Mouse (Mus musculus) right cerebral cortex, adult 2 months (tissue): ENCODE results near the gene Adam17.

Experiments used
- DNase-seq, 2 experiments: peaks; one replicate each; pipeline ENCODE4 v3.0.0; 2021 to 2022; ENCODE audit warnings: low spot score in 2 of 2

Gene Adam17

DNA sequence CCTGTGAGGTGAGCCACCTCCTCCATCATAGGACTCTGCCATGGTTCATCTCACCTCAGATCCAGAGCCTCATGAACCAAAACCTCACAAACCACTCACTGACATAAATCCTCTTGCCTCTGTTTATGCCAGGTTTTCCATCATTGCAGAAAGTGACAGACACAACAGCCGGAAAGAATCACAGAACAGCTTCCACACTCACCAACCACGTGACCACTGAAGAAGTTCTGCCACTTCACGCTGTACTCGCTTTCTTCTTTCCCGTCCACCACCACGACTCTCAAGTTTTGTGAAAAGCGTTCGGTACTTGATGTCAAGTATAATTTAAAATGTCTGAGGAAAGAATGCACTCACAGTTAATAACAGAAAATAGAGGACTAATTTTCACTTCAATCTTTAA, 19.8 kb downstream of the Adam17 start:
- no peak for DNase-seq

DNA sequence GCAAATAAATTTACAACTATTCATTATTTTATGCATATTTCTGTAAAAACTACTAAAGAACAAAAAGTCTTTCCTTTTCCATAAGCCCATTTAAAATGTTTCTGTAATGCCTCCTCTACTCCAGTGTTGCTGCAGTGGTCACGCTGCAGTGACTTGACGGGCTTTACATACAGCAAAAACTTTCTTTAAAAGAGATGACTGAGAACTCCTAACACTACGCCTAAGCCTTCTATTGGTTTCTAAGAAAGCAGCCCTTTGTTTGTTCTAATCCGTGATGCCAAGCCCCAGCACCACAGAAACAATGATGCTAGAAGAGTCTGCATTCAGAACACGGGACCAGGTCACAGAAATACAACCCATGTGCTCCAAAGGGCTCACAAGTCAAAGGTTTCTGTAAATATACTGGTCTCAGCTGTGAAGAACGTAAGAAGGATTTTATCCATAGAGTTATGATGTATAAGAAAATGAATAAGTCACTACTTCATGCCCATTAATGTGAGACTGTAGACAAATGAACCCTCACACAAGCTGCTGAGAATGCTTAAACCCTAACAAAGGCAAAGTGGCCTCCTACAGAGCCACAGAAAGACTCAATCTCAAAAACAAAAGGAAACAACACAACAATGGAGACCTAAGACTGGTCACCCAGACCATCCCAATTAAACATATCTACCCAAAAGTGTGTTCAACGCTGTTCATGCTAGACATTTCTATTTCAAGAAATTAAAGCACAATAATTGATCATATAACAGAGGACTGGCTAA, 23.1 kb downstream of the Adam17 start:
- DNase-seq: no peak

DNA sequence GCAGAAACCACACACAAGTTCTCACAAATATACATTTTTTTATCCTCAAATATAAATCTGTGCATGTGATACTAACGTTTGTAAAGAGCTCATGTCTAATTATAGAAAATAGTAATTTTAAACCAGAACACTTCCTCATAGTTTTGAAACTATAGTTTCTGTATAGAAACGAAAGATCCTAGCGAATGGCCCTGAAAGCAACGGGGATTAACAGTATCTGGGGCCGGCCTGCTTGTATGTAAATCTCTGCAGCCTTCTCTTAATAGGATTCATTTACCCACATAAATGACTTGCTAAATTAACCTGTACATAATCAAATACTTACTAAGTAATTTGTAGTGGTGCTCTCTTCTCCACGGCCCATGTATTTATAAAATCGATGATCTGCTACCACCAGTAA, 26.5 kb downstream of the Adam17 start:
- no peak for DNase-seq

DNA sequence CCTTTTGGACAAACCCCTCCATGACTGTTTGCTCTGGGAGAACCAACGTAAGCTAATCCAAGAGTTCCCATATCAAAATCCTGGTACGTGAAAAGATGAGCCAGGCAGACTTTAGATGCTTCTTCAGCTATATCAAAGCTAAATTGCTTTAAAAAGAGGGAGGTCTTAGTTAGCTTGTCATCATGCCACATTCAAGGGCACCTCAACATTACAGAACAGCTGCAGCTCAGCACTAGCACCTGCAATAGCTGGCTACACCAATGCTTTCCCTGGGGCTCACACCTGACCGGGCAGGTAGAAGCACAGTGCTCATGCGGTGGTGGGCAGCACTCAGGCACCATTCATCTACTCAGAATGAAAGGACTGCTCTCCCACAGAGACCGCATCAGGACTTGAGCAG, 32.8 kb downstream of the Adam17 start:
- DNase-seq: no peak

DNA sequence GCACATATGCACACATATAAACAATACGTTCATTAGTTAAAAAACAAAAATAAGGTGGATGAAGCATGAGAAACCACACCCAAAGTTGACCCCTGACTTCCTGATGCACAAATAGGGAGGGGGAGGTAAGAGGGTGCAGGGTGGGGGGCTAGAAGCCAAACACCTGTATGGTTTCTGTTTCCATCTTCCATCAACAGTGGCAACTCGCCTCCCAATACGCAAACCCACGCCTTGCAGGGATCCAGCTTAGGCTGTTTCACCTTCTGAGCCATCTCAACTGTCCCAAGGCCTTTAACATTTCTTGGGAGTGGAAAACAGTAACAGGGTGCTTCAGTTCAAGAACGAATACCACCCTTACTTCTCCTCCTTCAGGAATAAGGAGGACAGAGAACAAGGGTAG, 36.3 kb downstream of the Adam17 start:
- DNase-seq: no peak

DNA sequence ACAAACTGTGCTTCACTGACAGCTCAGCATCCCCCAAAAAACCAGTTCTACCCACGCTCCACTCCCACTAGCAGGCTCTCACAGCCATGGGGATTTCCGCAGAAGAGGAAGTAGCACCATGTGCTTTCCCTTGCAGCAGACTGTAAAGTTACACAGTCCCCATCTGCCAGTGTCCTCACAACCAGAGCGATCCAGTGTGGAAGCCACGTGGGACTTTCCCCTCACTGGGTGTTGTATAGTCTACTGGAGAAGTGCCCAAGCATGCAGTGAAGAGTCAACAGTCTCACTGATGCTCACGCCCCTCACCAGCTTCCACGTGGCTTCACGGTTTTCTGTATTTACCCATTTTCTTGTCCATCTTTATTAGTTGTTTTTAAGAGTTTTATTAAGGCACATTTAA, 37.6 kb downstream of the Adam17 start:
- peak; percentile 40 to 60 for DNase-seq

DNA sequence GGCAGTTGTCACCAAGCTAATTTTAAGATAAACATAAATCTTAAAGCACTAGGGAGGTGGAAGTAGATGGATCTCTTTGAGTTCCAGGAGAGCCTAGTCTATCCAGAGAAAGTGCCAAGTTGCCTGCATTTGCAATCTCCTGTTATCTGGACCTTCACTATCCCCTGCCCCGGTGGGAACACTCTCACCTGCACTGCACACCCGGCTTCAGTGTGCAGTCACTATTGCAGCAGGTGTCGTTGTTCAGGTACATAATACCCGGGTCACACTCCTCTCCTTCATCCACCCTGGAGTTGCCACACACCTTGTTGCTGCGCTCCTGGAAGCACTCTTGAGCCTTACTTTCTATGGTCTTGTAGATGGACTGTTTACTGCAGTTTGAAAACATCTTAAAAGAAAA, 39.7 kb downstream of the Adam17 start:
- DNase-seq: no peak

DNA sequence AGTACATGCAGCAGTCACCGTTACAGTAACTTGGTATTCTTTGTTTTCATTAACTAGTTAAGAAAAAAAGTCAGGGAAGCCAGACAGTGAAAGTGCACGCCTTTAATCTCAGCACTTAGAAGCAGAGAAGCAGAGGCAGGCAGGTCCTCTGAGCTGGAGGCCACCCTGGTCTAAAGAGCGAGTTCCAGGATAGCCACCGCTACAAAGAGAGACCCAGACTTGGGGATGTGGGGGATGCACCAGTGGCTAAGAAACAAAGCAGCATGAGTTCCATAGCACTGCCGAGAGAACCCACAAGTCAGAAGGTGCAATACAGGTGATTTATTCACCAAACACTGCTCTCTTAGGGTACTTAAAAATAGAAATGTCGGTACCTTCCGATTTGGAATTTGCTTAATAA, 40.4 kb downstream of the Adam17 start:
- DNase-seq: no peak

DNA sequence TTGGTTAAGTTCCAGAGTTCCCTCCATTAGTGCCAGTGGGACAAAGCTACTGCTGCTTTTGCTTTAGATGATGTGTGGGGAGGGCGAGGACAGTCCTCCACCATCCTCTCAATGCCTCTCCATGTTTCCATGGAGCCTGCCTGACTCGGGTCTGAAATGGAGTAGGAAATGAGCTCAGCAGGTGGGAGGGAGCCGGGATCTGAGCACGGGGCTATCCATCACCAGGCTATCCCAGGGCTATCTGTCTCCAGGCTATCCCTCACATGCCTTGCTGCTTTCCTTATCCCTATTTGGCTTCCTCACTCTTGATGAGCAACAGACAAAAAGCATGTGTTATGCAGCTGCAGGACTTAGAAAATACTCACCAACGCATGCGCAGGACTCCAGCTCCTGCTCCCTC, 41.7 kb downstream of the Adam17 start:
- DNase-seq: no peak

DNA sequence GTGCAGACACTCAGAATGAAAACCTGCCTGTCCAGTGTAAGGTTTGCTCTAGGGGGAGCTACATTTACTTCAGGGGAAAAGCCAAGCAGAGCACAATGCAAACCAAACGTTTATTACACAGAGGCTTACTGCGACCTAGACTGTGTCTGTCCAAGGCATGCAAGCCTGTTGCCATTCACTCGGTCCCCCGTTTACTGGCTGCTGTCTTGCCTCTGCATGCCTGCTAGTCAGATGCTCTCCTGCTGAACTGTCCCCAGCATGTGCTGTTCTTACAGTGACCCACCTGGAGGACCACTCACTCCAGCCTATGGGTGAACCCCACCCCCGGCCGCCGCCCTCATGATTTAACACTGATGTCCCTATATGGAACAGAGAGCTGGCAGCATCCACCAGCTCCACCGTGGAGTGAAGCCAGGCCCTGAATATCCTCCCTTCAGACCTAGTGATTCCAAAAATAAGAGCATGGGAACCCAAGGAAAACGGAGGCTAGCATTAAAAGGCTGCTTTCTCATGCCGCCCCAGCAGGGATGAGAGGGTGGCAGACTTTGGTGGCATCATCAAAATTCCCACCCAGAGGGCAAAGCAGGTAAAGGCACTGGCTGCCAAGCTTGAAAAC, 42.4 kb downstream of the Adam17 start:
- DNase-seq: peak; percentile 29 to 66

DNA sequence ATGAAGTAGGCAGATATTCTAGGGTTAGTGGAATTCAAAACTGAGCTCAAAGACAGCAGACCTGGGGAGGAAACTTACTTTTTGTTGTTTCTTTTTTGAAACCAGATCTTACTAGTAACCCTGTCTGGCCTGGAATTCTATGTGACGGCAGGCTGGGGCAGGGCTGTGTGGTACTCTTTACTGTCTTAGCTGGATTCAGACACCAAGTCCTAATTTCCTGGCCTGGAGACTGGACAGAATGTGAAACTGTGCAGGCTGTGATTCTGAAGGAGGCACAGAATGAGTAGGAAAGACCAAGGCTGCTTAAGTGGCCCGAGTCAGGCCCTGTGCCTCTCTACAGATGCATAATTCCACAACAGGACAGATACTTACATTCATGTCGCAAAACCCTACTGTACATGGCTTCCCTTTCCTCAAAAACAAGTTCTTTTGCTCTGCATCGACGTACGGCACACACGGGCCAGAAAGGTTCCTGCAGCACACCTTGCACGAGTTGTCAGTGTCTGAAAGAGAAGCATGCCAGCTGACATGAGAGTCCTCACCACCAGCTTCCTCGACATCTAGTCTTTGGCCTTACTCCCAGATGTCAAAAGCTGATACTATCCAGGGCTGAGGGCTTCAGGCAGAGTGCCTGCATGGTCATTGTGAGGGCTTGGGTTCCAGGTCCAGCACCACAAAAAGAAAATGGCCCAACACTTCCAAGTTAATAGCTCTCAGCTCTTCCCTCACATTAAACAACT, 43.6 kb downstream of the Adam17 start:
- no peak for DNase-seq

DNA sequence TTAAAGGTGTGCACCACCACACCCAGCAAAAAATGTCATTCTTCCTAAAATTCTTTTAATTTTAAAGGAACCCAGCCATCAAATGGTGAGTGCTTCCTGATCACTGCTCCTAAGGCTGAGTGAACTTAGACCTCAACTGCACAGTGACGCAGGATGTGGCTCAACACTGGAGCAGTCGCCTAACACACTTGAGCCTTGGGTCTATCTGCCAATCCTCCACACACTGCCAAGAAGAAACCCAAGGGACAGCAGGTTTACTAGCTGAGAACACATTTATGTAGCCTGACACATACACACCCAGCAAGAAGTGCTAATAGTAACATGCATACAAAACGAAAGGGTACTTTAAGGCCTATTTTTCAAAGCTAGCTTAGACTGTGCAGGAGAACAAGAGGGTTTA, 47.1 kb downstream of the Adam17 start:
- no peak for DNase-seq

DNA sequence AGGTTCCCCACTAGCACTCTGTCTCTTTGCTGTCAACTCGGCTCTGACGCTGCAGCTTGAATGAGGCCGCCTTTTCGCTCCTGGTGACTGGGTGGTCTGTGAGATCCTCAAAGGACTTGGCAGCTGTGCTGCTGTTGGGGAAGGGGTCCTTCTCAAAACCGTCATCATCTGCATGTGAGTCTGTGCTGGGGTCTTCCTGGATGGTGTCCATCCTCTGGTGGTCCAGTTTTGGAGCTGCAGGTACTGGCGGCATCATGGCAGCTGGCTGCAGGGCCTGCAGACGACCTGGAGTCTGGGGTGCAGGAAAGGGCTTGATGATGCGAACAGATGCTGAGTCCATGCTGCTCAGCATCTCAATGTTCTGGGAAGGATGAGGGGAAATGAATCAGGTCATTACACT, 48.2 kb downstream of the Adam17 start:
- no peak for DNase-seq

DNA sequence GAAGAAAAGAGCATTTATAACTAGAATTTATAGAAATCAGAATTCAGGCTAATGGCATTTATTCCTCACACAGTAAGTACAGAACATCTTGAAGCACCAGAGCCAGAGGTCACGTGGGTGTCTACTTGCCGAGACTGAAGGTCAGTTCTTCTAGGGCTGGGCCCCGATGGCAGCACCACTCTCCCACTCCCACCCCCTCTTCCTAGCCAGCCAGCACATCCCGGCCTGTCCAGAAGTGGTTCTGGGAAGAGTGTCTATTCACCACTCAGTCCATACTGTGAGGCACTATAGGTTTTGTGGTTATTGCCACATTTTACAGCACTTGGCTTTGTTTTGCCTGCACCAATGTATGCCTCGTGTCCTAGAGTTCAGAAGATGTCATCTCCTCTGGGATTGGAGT, 49.3 kb downstream of the Adam17 start:
- no peak for DNase-seq

DNA sequence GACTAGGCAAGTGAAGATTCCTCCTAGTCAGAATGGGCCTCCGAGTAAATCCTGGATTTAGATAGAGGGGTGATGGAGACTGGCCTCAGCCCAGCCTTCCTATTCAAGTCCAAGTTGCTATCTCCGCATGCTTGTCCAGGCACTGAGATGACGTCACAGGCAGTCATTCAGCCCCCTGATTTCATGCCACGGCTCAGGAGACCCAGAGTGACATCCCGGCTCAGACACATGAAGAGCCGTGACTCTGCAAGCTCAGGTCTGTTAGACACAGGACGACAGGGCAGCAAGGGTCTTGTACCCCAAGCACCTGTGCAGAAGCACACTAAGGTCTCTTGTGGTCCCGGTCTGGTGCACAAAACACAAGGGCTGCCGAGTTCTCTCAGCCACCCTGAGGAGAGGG, 50.6 kb downstream of the Adam17 start:
- DNase-seq: no peak

DNA sequence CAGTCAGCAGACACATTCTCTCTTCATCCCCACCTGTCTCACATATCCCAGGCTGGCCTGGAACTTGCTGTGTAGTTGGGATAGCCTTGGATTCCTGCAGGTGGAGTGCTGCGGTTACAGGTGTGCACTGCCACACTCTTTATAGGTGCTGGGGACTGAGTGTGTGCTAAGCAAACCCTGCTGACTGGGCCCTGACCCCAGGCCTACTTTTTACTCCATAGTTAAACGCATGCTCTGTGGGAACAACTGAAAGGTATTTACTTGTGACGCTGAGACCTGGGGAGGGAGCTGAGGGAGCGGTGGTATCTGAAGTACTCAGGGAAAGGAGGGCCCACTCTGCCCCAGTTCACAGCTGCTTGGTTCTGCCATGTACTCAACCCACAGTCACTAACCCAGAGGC, 51.1 kb downstream of the Adam17 start:
- no peak for DNase-seq

DNA sequence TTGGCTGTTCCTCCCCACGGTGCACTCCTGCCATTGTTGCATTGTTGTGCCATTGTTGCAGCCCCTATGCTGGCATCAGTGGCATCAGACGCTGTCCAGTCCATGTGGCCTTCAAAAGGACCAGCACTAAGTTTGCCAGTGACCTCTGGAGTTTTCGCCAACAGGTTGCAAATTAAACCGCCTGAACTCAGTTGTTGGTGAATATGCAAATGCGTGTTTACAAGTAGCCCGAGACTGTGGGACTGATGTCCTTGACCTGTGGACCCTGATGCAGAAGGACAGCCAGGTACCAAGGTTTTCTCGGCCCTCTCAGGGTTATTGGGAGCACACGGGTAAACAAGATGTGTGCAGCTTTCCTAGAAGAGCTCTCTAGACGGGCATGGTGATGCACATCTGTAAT, 52.3 kb downstream of the Adam17 start:
- no peak for DNase-seq

DNA sequence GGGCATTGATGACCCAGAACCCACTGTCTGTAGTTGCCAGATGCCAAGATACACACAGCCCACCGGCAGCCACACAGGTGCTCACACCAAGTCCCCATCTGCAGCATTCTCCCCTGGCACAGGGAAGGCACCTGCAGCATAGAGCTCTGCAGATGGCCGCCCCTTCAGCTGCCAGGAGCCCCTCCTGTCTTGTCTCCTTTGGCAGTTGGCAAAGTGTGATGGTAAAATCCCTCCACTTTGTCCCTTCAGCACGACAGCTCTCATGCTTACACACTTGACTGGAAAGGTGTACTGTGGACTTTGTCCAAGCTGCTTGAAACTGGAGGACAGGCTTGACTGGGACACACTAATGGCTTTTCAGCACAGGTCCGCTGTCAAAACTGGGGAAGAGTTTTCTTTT, 53.1 kb downstream of the Adam17 start:
- DNase-seq: no peak

DNA sequence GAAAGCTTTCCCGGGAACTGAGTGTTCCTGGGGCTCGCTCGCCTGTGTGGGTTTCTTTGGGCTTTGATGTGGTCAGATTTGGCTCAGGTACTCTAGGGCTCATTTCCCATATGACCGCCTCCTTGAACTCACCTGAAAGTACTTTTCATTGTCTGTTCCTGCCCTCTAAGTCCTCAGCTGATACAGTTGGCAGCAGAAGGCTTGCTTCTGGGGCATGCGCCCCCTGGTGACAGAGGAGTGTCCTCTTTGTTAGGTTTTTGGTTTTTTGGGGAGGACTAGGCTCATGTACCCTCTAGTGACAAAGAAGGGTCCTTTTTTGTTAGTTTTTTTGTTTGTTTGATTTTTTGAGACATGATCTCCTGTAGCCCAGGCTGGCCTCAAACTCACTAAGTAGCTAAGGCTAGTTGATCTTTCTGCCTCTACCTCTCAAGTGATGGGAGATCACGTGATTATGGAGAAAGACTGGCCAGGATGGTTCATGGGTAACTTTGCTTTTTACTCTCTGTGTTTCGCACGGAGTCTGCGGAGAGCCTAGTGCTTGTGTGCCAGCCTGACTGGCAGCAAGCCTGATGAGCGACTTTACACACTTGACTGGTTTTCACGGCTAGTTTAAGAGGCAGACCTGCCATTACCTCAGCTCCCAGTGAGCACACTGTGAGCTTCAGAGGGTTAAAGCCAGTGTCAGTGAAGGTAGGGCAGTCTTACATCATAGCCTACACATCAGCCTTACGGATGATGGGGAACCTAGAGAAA, 55.1 kb downstream of the Adam17 start:
- DNase-seq: peak; percentile 59 to 65

DNA sequence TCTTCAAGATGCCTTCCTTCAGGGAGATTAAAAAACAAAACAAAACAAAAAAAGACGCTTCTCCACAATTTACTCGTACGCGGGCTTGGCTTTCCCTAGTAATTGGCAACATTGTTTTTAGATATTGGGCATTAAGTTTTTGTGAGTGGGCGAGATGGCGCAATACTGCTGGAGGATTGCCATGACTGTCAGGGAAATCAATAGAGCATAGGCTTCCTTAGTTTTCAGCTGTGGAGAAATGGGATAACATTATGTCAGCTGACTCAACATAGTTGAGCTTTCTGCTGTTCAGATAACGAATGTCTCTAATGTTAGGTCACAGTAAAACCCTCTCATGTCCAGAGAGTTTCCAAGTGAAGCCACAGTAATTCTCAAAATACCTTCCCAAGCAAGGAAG, 56.6 kb downstream of the Adam17 start:
- peak; percentile 15 to 22 for DNase-seq

DNA sequence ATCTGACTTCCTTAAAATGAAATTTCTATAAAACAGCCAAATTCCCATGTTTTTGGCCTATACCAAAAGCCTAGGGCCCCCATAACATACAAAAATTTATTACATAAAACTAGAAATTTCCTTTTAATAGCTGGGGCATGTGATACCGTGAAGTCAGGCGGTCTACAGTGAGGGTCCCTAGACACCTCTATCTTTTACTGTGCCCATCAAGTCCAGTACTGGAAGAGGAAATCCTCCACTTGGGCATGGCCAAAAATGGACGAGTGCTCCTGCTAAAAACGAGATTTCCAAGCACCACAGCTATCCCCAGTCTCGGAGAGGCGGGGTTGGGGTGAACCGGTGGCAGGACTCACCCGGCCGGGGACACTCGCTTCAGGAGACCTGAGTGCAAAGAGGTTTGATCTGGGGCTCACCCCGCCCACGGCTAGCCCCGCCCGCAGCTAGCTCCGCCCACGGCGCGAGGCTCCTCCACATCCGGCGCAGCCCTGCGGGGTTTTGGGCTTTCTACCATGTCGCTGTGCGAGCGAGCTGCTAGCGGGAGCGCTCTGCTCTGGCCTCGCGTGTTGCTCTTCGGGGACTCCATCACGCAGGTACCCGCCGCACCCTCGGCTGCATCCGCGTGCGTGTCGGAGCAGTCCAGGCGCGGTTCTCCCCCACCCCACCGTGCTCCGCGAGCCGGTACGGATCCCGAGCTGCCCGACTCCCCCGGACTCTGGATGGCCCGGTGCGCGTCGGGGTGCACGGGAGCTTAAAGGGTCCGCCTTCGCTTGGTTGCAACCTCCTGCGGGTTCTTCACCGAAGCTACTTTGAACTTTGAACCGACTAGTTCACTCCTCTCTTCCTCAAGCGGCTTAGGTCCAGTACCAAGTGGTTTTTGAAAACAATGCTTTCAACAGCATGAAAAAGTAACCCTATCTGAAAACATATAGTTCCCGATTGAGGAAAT, 57.2 kb downstream of the Adam17 start, which contains the start of gene Iah1:
Gene Iah1 (plus strand): TSS at position 467 of the 946 bp plus-strand sequence.
- DNase-seq: peak; percentile 68 to 81
